Mouse (Mus musculus): ENCODE data around the gene Atp2b4.

DNA sequence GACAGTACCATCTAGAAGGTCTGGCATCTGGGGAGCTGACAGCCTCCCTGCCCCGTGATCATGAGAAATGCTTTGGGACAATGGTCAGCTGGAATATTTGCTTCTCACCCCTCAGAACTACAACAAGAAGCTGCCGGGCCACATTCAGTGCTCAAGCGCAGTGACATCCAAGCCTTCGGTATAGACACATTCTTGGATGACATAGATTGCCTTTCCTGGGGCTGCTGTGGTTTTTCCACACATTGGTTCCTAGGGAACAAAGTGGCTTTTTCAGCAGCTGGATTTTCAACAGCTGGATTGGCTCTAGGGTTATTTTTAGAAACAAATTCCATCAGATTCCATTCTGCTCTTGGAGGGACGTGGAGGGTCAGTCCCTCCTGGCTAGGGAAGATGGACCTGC is 39.6 kb downstream of the Atp2b4 start:
- TF ChIP-seq CTCF (IDR thresholded peaks at IDR 0.05; ENCODE audit: low read depth), result no peak
- no peak for TF ChIP-seq EP300 (IDR thresholded peaks at IDR 0.05; ENCODE audit: low read depth)
